Mouse (Mus musculus): Measurements from ENCODE around the gene 4930404H24Rik. TPM values are rescaled to one million over a fixed set of nuclear protein-coding genes. Genes with fewer than 3 reads are reported as not detected.

The 4930404H24Rik gene
- polyA plus RNA-seq, 1 experiment = not detected

- H3K27ac ChIP-seq (ENCODE audit: insufficient read depth, low read depth, low read length) = no peak overlapping the region
Observed at GRCm38 (mm10) chr2:153512416-153513323, 20.1 kb downstream of the 4930404H24Rik start.

GRCm38 (mm10) chr2:153513983-153514382 is 21.4 kb downstream of the 4930404H24Rik start:
- Histone ChIP-seq H3K27ac (ENCODE audit: insufficient read depth, low read depth, low read length) (no peak overlapping the region), H3K4me3 (ENCODE audit: insufficient read depth, low read depth, low read length) (no peak overlapping the region), H3K4me1 (ENCODE audit: control insufficient read depth, insufficient read depth, low read length) (peaks cover 65% of the 10 kb centered on the region)
- 95% methylated on average over 3 of the region's 3 CpGs for WGBS
- TF ChIP-seq POLR2A (IDR thresholded peaks at IDR 0.05; ENCODE audit: insufficient read depth, low read depth, low read length) = no peak
- TF ChIP-seq CTCF (IDR thresholded peaks at IDR 0.05; ENCODE audit: insufficient read depth, low read depth, low read length) = no peak

More at GRCm38 (mm10) chr2:153512416-153513323, 20.1 kb downstream of the 4930404H24Rik start:
- TF ChIP-seq POLR2A (IDR thresholded peaks at IDR 0.05; ENCODE audit: insufficient read depth, low read depth, low read length) (no peak), CTCF (IDR thresholded peaks at IDR 0.05; ENCODE audit: insufficient read depth, low read depth, low read length) (no peak)
- Histone ChIP-seq H3K4me3 (ENCODE audit: insufficient read depth, low read depth, low read length) (no peak overlapping the region), H3K4me1 (ENCODE audit: control insufficient read depth, insufficient read depth, low read length) (peaks cover 75% of the 10 kb centered on the region)
- WGBS = 77% methylated on average over 14 of the region's 14 CpGs

- TF ChIP-seq POLR2A (IDR thresholded peaks at IDR 0.05; ENCODE audit: insufficient read depth, low read depth, low read length) (no peak), CTCF (IDR thresholded peaks at IDR 0.05; ENCODE audit: insufficient read depth, low read depth, low read length) (no peak)
- Histone ChIP-seq H3K4me1 (ENCODE audit: control insufficient read depth, insufficient read depth, low read length) (peaks cover 58% of the 10 kb centered on the region), H3K4me3 (ENCODE audit: insufficient read depth, low read depth, low read length) (no peak overlapping the region), H3K27ac (ENCODE audit: insufficient read depth, low read depth, low read length) (no peak overlapping the region)
- WGBS = 82% methylated on average over 14 of the region's 14 CpGs
Observed at GRCm38 (mm10) chr2:153514497-153515380, 22.1 kb downstream of the 4930404H24Rik start.

GRCm38 (mm10) chr2:153515582-153515981 is 23.0 kb downstream of the 4930404H24Rik start:
- 78% methylated on average over 6 of the region's 6 CpGs for WGBS
- TF ChIP-seq CTCF (IDR thresholded peaks at IDR 0.05; ENCODE audit: insufficient read depth, low read depth, low read length) (no peak), POLR2A (IDR thresholded peaks at IDR 0.05; ENCODE audit: insufficient read depth, low read depth, low read length) (no peak)
- Histone ChIP-seq H3K4me1 (ENCODE audit: control insufficient read depth, insufficient read depth, low read length) (peaks cover 56% of the 10 kb centered on the region), H3K27ac (ENCODE audit: insufficient read depth, low read depth, low read length) (no peak overlapping the region), H3K4me3 (ENCODE audit: insufficient read depth, low read depth, low read length) (no peak overlapping the region)

GRCm38 (mm10) chr2:153516961-153517360 is 24.4 kb downstream of the 4930404H24Rik start:
- Histone ChIP-seq H3K4me3 (ENCODE audit: insufficient read depth, low read depth, low read length) (no peak overlapping the region), H3K27ac (ENCODE audit: insufficient read depth, low read depth, low read length) (no peak overlapping the region), H3K4me1 (ENCODE audit: control insufficient read depth, insufficient read depth, low read length) (peaks cover 49% of the 10 kb centered on the region)
- WGBS = 54% methylated on average over 4 of the region's 4 CpGs
- TF ChIP-seq POLR2A (IDR thresholded peaks at IDR 0.05; ENCODE audit: insufficient read depth, low read depth, low read length) (no peak), CTCF (IDR thresholded peaks at IDR 0.05; ENCODE audit: insufficient read depth, low read depth, low read length) (no peak)

- Histone ChIP-seq H3K27ac (ENCODE audit: insufficient read depth, low read depth, low read length) (no peak overlapping the region), H3K4me1 (ENCODE audit: control insufficient read depth, insufficient read depth, low read length) (peaks cover 51% of the 10 kb centered on the region), H3K4me3 (ENCODE audit: insufficient read depth, low read depth, low read length) (no peak overlapping the region)
- WGBS = 67% methylated on average over 9 of the region's 9 CpGs
- no peak for TF ChIP-seq POLR2A (IDR thresholded peaks at IDR 0.05; ENCODE audit: insufficient read depth, low read depth, low read length)
- no peak for TF ChIP-seq CTCF (IDR thresholded peaks at IDR 0.05; ENCODE audit: insufficient read depth, low read depth, low read length)
Observed at GRCm38 (mm10) chr2:153520057-153520456, 27.5 kb downstream of the 4930404H24Rik start.

GRCm38 (mm10) chr2:153522270-153522669 is 29.7 kb downstream of the 4930404H24Rik start:
- 62% methylated on average over 4 of the region's 4 CpGs for WGBS
- Histone ChIP-seq H3K4me3 (ENCODE audit: insufficient read depth, low read depth, low read length) (no peak overlapping the region), H3K27ac (ENCODE audit: insufficient read depth, low read depth, low read length) (no peak overlapping the region), H3K4me1 (ENCODE audit: control insufficient read depth, insufficient read depth, low read length) (peaks cover 51% of the 10 kb centered on the region)
- TF ChIP-seq POLR2A (IDR thresholded peaks at IDR 0.05; ENCODE audit: insufficient read depth, low read depth, low read length) = no peak
- no peak for TF ChIP-seq CTCF (IDR thresholded peaks at IDR 0.05; ENCODE audit: insufficient read depth, low read depth, low read length)

GRCm38 (mm10) chr2:153523143-153523542 is 30.6 kb downstream of the 4930404H24Rik start:
- H3K27ac ChIP-seq (ENCODE audit: insufficient read depth, low read depth, low read length) = no peak overlapping the region
- H3K4me1 ChIP-seq (ENCODE audit: control insufficient read depth, insufficient read depth, low read length) = peaks cover 55% of the 10 kb centered on the region
- TF ChIP-seq CTCF (IDR thresholded peaks at IDR 0.05; ENCODE audit: insufficient read depth, low read depth, low read length) = no peak
- TF ChIP-seq POLR2A (IDR thresholded peaks at IDR 0.05; ENCODE audit: insufficient read depth, low read depth, low read length) = no peak
- WGBS = 86% methylated on average over 9 of the region's 9 CpGs
- no peak overlapping the region for H3K4me3 ChIP-seq (ENCODE audit: insufficient read depth, low read depth, low read length)

Data from olfactory bulb, adult 2 months (tissue).